Mouse (Mus musculus) MEL (cell line): ENCODE measurements around the gene Prr5l. TPM values are rescaled to one million over a fixed set of nuclear protein-coding genes. Genes with fewer than 3 reads are reported as not detected.

Source experiments
- DNase-seq: peaks from one replicate; pipeline ENCODE4 v3.0.0; 2011; ENCODE audit warnings: low read depth, low spot score
- H3K27ac ChIP-seq: 2 replicates; pipeline ENCODE4 v1.5.1; 2012; ENCODE audit warnings: low read depth, mild to moderate bottlenecking, control low read depth, low read length, moderate library complexity; ENCODE audit not compliant: control insufficient read depth
- H3K27me3 ChIP-seq, 2 experiments: fragments of 150-350 bp in 1 of 2; sonication (generic) in 1 of 2; 2 replicates each; pipeline ENCODE4 v1.6.1; 2012; ENCODE audit warnings: low read length in 2 of 2, mild to moderate bottlenecking in 2 of 2, improper control_type of control experiment in 1 of 2, moderate library complexity in 1 of 2; ENCODE audit not compliant: insufficient read depth in 2 of 2, control insufficient read depth in 1 of 2
- H3K36me3 ChIP-seq, 2 experiments: 2 replicates each; pipeline ENCODE4 v1.6.1; 2012 to 2014; ENCODE audit warnings: low read length in 2 of 2, improper control_type of control experiment in 1 of 2, inconsistent platforms in 1 of 2, mild to moderate bottlenecking in 1 of 2; ENCODE audit not compliant: insufficient read depth in 2 of 2, control insufficient read depth in 1 of 2
- H3K4me1 ChIP-seq, 2 experiments: fragments of 150-350 bp in 1 of 2; sonication (generic) in 1 of 2; 2 replicates each; pipeline ENCODE4 v1.6.1; 2012; ENCODE audit warnings: low read length in 2 of 2, improper control_type of control experiment in 1 of 2, mild to moderate bottlenecking in 1 of 2; ENCODE audit not compliant: insufficient read depth in 2 of 2, control insufficient read depth in 1 of 2
- H3K4me3 ChIP-seq, 2 experiments: fragments of 150-350 bp in 1 of 2; sonication (generic) in 1 of 2; 2 replicates each; pipeline ENCODE4 v1.5.1; 2012; ENCODE audit warnings: low read depth in 2 of 2, low read length in 2 of 2, mild to moderate bottlenecking in 2 of 2, moderate library complexity in 2 of 2, control low read depth in 1 of 2, improper control_type of control experiment in 1 of 2; ENCODE audit not compliant: control insufficient read depth in 1 of 2, insufficient read depth in 1 of 2
- H3K79me2 ChIP-seq: 2 replicates; pipeline ENCODE4 v1.6.1; 2012; ENCODE audit warnings: mild to moderate bottlenecking, low read length, moderate library complexity; ENCODE audit not compliant: control insufficient read depth, poor library complexity, insufficient read depth
- H3K9ac ChIP-seq: 2 replicates; pipeline ENCODE4 v1.6.1; 2012; ENCODE audit warnings: low read depth, mild to moderate bottlenecking, control low read depth, low read length, moderate library complexity; ENCODE audit not compliant: control insufficient read depth, poor library complexity, severe bottlenecking
- H3K9me3 ChIP-seq: fragments of 150-350 bp; sonication (generic); replicated peaks from 2 replicates; pipeline ENCODE4 v1.6.1; 2012; ENCODE audit warnings: mild to moderate bottlenecking, low read length, improper control_type of control experiment, moderate library complexity; ENCODE audit not compliant: insufficient read depth
- CHD2 ChIP-seq: IDR thresholded peaks from 2 replicates; pipeline ENCODE4 v1.6.1; 2011; ENCODE audit warnings: low read length, improper control_type of control experiment
- CTCF ChIP-seq, 3 experiments: IDR thresholded peaks in 2 of 3; conservative IDR thresholded peaks in 1 of 3; 2 replicates each; pipeline ENCODE4 v1.5.1; 2011 to 2012; ENCODE audit warnings: low read length in 3 of 3, low read depth in 2 of 3, mild to moderate bottlenecking in 2 of 3, improper control_type of control experiment in 1 of 3, inconsistent platforms in 1 of 3, mixed read lengths in 1 of 3, moderate library complexity in 1 of 3; ENCODE audit not compliant: control insufficient read depth in 1 of 3, insufficient read depth in 1 of 3, poor library complexity in 1 of 3, severe bottlenecking in 1 of 3
- ELF1 ChIP-seq: IDR thresholded peaks from 2 replicates; pipeline ENCODE4 v1.6.1; 2014; ENCODE audit warnings: low read depth, mild to moderate bottlenecking, inconsistent platforms, low read length, improper control_type of control experiment, moderate library complexity
- HCFC1 ChIP-seq: IDR thresholded peaks from 2 replicates; pipeline ENCODE4 v1.6.1; 2012; ENCODE audit warnings: low read depth, mild to moderate bottlenecking, inconsistent platforms, low read length, improper control_type of control experiment, moderate library complexity
- KAT2A ChIP-seq: conservative IDR thresholded peaks from 2 replicates; pipeline ENCODE4 v1.6.1; 2012; ENCODE audit warnings: low read depth, low read length, improper control_type of control experiment, inconsistent platforms
- MAFK ChIP-seq: IDR thresholded peaks from 2 replicates; pipeline ENCODE4 v1.6.1; 2011; ENCODE audit warnings: low read depth, mild to moderate bottlenecking, low read length, improper control_type of control experiment, borderline replicate concordance
- MXI1 ChIP-seq: IDR thresholded peaks from 2 replicates; pipeline ENCODE4 v1.6.1; 2011; ENCODE audit warnings: mild to moderate bottlenecking, low read depth, low read length, improper control_type of control experiment
- MYB ChIP-seq: IDR thresholded peaks from 2 replicates; pipeline ENCODE4 v1.6.1; 2011; ENCODE audit warnings: mild to moderate bottlenecking, low read depth, low read length, improper control_type of control experiment
- MYC ChIP-seq: IDR thresholded peaks from 2 replicates; pipeline ENCODE4 v1.6.1; 2011; ENCODE audit warnings: low read depth, mild to moderate bottlenecking, low read length, improper control_type of control experiment, moderate library complexity
- NELFE ChIP-seq: IDR thresholded peaks from 2 replicates; pipeline ENCODE4 v1.6.1; 2011; ENCODE audit warnings: low read depth, low read length, improper control_type of control experiment
- POLR2A ChIP-seq, 2 experiments: IDR thresholded peaks; 2 replicates each; pipeline ENCODE4 v1.6.1; 2011 to 2012; ENCODE audit warnings: low read length in 2 of 2, mild to moderate bottlenecking in 2 of 2, control low read depth in 1 of 2, improper control_type of control experiment in 1 of 2, low read depth in 1 of 2, moderate library complexity in 1 of 2; ENCODE audit not compliant: control insufficient read depth in 1 of 2, insufficient read depth in 1 of 2, poor library complexity in 1 of 2
- POLR2AphosphoS2 ChIP-seq: IDR thresholded peaks from 2 replicates; pipeline ENCODE4 v1.6.1; 2011; ENCODE audit warnings: low read length, improper control_type of control experiment
- RAD21 ChIP-seq: IDR thresholded peaks from 2 replicates; pipeline ENCODE4 v1.6.1; 2011; ENCODE audit warnings: mild to moderate bottlenecking, low read depth, low read length, improper control_type of control experiment
- RCOR1 ChIP-seq: IDR thresholded peaks from 2 replicates; pipeline ENCODE4 v1.6.1; 2012; ENCODE audit warnings: low read depth, mild to moderate bottlenecking, inconsistent platforms, low read length, improper control_type of control experiment
- SMC3 ChIP-seq: IDR thresholded peaks from 2 replicates; pipeline ENCODE4 v1.6.1; 2011; ENCODE audit warnings: low read depth, low read length, improper control_type of control experiment
- TBP ChIP-seq: IDR thresholded peaks from 2 replicates; pipeline ENCODE4 v1.8.0; 2011; ENCODE audit warnings: low read depth, low read length, improper control_type of control experiment
- TCF12 ChIP-seq: IDR thresholded peaks from 2 replicates; pipeline ENCODE4 v1.6.1; 2014; ENCODE audit warnings: low read depth, mild to moderate bottlenecking, inconsistent platforms, low read length, improper control_type of control experiment, moderate library complexity
- USF2 ChIP-seq, 2 experiments: IDR thresholded peaks; 2 replicates each; pipeline ENCODE4 v1.6.1; 2011 to 2012; ENCODE audit warnings: improper control_type of control experiment in 2 of 2, low read length in 2 of 2, borderline replicate concordance in 1 of 2, inconsistent platforms in 1 of 2, low read depth in 1 of 2, mild to moderate bottlenecking in 1 of 2; ENCODE audit not compliant: insufficient read depth in 1 of 2
- ZC3H11A ChIP-seq: IDR thresholded peaks from 2 replicates; pipeline ENCODE4 v1.6.1; 2012; ENCODE audit warnings: low read depth, mild to moderate bottlenecking, inconsistent platforms, low read length, improper control_type of control experiment
- ZMIZ1 ChIP-seq: IDR thresholded peaks from 2 replicates; pipeline ENCODE4 v1.6.1; 2012; ENCODE audit warnings: low read depth, mild to moderate bottlenecking, inconsistent platforms, low read length, improper control_type of control experiment, moderate library complexity
- polyA plus RNA-seq, 2 experiments: library from polyadenylated mRNA; stranded (reverse) in 1 of 2; unstranded in 1 of 2; fragments of >175 nt in 1 of 2; fragments of >200 nt in 1 of 2; gene quantifications; 2 replicates each; pipeline versions ENCODE4 v1.2.1 to v1.2.4; 2012; ENCODE audit warnings: low replicate concordance in 2 of 2, low read depth in 1 of 2; ENCODE audit not compliant: insufficient read length in 2 of 2, insufficient read depth in 1 of 2, missing spikeins in 1 of 2
- total RNA-seq: library from RNA; depleted of rRNA; stranded (reverse); fragments of 300-350 nt; gene quantifications from 2 replicates; pipeline ENCODE4 v1.2.3, GENCODE M21; 2012

Gene Prr5l
- total and polyA plus RNA-seq, 3 experiments: 0.04 TPM; not detected in 2

GRCm38 (mm10) chr2:101905534-101906378, 22.9 kb upstream of the Prr5l start:
- H3K9ac ChIP-seq: peak overlapping the region; percentile 24
- peak overlapping the region; percentile 19 to 45; a peak in 3 of 4 replicates for H3K4me3 ChIP-seq

DNA sequence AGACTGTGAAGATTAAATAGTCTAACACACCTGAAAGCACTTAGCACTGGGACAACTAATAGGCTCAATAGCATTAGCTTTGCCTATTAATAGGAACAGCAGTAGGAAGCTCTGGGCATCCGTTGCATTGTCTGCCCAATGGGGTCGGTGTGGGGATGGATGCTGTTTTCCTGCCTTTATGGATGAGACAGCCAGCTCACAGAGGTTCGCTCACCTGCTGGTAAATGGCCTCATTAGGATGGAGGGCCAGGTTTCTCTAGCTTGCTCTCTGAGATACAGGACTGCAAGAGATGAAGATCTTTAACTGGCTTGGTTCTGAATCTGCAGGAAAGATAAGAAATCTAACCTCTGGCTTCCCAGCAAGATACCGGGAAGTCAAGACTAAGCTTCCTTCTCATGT, 19.4 kb upstream of the Prr5l start:
- DNase-seq: no peak
- Histone ChIP-seq H3K79me2 (no peaks in the 10 kb centered on the region), H3K27ac (no peak overlapping the region), H3K36me3 (no peaks in the 10 kb centered on the region), H3K4me3 (no peak overlapping the region), H3K27me3 (no peaks in the 10 kb centered on the region), H3K9me3 (no peaks in the 10 kb centered on the region), H3K9ac (no peak overlapping the region), H3K4me1 (0 out of 4 replicates have a peak, but pooled peaks cover 0 to 4% of the 10 kb centered on the region in 2 experiments)
- TF ChIP-seq POLR2A (IDR thresholded peaks at IDR 0.05; ENCODE audit: control insufficient read depth in 1 of 2, insufficient read depth in 1 of 2, low read depth in 1 of 2, low read length in 2 of 2, poor library complexity in 1 of 2) (no peak), POLR2AphosphoS2 (no peak), ZMIZ1 (no peak), USF2 (IDR thresholded peaks at IDR 0.05; ENCODE audit: borderline replicate concordance in 1 of 2, insufficient read depth in 1 of 2, low read depth in 1 of 2, low read length in 2 of 2) (no peak), MXI1 (no peak), RCOR1 (no peak), TBP (no peak), TCF12 (no peak), ELF1 (no peak), MYC (no peak), HCFC1 (no peak), CHD2 (no peak), MYB (no peak), ZC3H11A (no peak), MAFK (no peak)

More at GRCm38 (mm10) chr2:101905534-101906378, 22.9 kb upstream of the Prr5l start:
- Histone ChIP-seq H3K9me3 (no peaks in the 10 kb centered on the region), H3K27me3 (no peaks in the 10 kb centered on the region), H3K36me3 (no peaks in the 10 kb centered on the region), H3K4me1 (0 out of 4 replicates have a peak, but pooled peaks cover 0 to 4% of the 10 kb centered on the region in 2 experiments), H3K79me2 (no peaks in the 10 kb centered on the region), H3K27ac (no peak overlapping the region)
- DNase-seq: peak; percentile 83
- peak; percentile 72 for TF ChIP-seq ZC3H11A
- no peak for TF ChIP-seq NELFE
- TF ChIP-seq CTCF (IDR thresholded peaks at IDR 0.05 in 2 of 3, conservative IDR thresholded peaks at IDR 0.05 in 1 of 3; ENCODE audit: control insufficient read depth in 1 of 3, insufficient read depth in 1 of 3, low read depth in 2 of 3, low read length in 3 of 3, poor library complexity in 1 of 3, severe bottlenecking in 1 of 3): peak; percentile 71 to 92 (median 85)
- peak; percentile 84 for TF ChIP-seq SMC3
- TF ChIP-seq KAT2A: no peak
- no peak for TF ChIP-seq MXI1
- peak; percentile 90 for TF ChIP-seq RAD21
- no peak for TF ChIP-seq POLR2A (IDR thresholded peaks at IDR 0.05; ENCODE audit: control insufficient read depth in 1 of 2, insufficient read depth in 1 of 2, low read depth in 1 of 2, low read length in 2 of 2, poor library complexity in 1 of 2)
- no peak for TF ChIP-seq HCFC1
- no peak for TF ChIP-seq ZMIZ1
- TF ChIP-seq USF2 (IDR thresholded peaks at IDR 0.05; ENCODE audit: borderline replicate concordance in 1 of 2, insufficient read depth in 1 of 2, low read depth in 1 of 2, low read length in 2 of 2): no peak
- no peak for TF ChIP-seq RCOR1
